Mouse (Mus musculus) limb, embryonic 14.5 days (tissue): ENCODE measurements around the gene Gm43064. TPM values are rescaled to one million over a fixed set of nuclear protein-coding genes. Genes with fewer than 3 reads are reported as not detected.

Experiments
- ATAC-seq: fragments of 200-750 bp; cut with Nextera tagmentation; 2 replicates; pipeline ENCODE4 v1.8.0; 2017; ENCODE audit warnings: low read depth, moderate number of reproducible peaks, moderate TSS enrichment; ENCODE audit not compliant: low FRiP score
- DNase-seq: peaks from one replicate; pipeline ENCODE4 v3.0.0-alpha.2; 2015; ENCODE audit warnings: low spot score
- H3K27ac ChIP-seq: fragments of 300-500 bp; sonication (generic); replicated peaks from 2 replicates; pipeline ENCODE4 v1.5.1; 2014; ENCODE audit warnings: low read depth, mild to moderate bottlenecking, low read length, moderate library complexity, mixed read lengths
- H3K27me3 ChIP-seq: fragments of 300-500 bp; sonication (generic); 2 replicates; pipeline ENCODE4 v1.6.1; 2014; ENCODE audit warnings: low read length, mixed read lengths; ENCODE audit not compliant: control insufficient read depth, insufficient read depth
- H3K36me3 ChIP-seq: fragments of 300-500 bp; sonication (generic); 2 replicates; pipeline ENCODE4 v1.6.1; 2014; ENCODE audit warnings: mild to moderate bottlenecking, low read length, moderate library complexity, mixed read lengths; ENCODE audit not compliant: control insufficient read depth, insufficient read depth
- H3K4me1 ChIP-seq: fragments of 300-500 bp; sonication (generic); 2 replicates; pipeline ENCODE4 v1.6.1; 2014; ENCODE audit warnings: antibody characterized with exemption, low read length, mixed read lengths; ENCODE audit not compliant: control insufficient read depth, insufficient read depth
- H3K4me2 ChIP-seq: fragments of 300-500 bp; sonication (generic); replicated peaks from 2 replicates; pipeline ENCODE4 v1.6.1; 2014; ENCODE audit warnings: low read depth, mild to moderate bottlenecking, low read length, moderate library complexity; ENCODE audit not compliant: severe bottlenecking
- H3K4me3 ChIP-seq: fragments of 300-500 bp; sonication (generic); replicated peaks from 2 replicates; pipeline ENCODE4 v1.5.1; 2014; ENCODE audit warnings: low read length
- H3K9ac ChIP-seq: fragments of 300-500 bp; sonication (generic); 2 replicates; pipeline ENCODE4 v1.6.1; 2014; ENCODE audit warnings: mild to moderate bottlenecking, low read depth, low read length, moderate library complexity; ENCODE audit not compliant: severe bottlenecking
- H3K9me3 ChIP-seq: fragments of 300-500 bp; sonication (generic); 2 replicates; pipeline ENCODE4 v1.6.1; 2016; ENCODE audit warnings: low read length; ENCODE audit not compliant: control insufficient read depth
- POLR2A ChIP-seq: fragments of 200-500 bp; IDR thresholded peaks from 2 replicates; pipeline ENCODE4 v1.8.0; 2012; ENCODE audit warnings: inconsistent platforms, mild to moderate bottlenecking, moderate library complexity, borderline replicate concordance; ENCODE audit not compliant: insufficient read depth, insufficient read length; ENCODE audit errors: extremely low read depth
- WGBS: fragments of 180-500 bp; shearing (Covaris S2); extraction: QIAGEN DNeasy Blood & Tissue Kit; methylation state at CpG from one replicate; pipeline ENCODE4 v1.1.7; 2014; 5-methylcytosine and 5-hydroxymethylcytosine counted together
- polyA plus RNA-seq, 2 experiments: library from polyadenylated mRNA; depleted of rRNA in 1 of 2; stranded (reverse) in 1 of 2; unstranded in 1 of 2; fragments of >200 nt; fragmentation: Nextera tagmentation in 1 of 2; extraction: Ambion mirVana in 1 of 2; gene quantifications; 2 replicates each; pipeline versions ENCODE4 v1.2.1 to v1.2.3; 2012 to 2014

The Gm43064 gene
- polyA plus RNA-seq, 2 experiments = 0.39 TPM; not detected in 1

GRCm38 (mm10) chr3:103862721-103863220, 53.4 kb downstream of the Gm43064 start:
- no peak overlapping the region for H3K4me3 ChIP-seq
- no peak overlapping the region for H3K9ac ChIP-seq
- no peak for TF ChIP-seq POLR2A
- no peak overlapping the region for H3K4me2 ChIP-seq
- ATAC-seq (no peak), DNase-seq (no peak)
- 0 out of 2 replicates have a peak, but pooled peaks cover 2% of the 10 kb centered on the region for H3K4me1 ChIP-seq
- H3K9me3 ChIP-seq = no peaks in the 10 kb centered on the region
- no peak overlapping the region for H3K27ac ChIP-seq
- H3K27me3 ChIP-seq = no peaks in the 10 kb centered on the region
- no peaks in the 10 kb centered on the region for H3K36me3 ChIP-seq
- 68% methylated on average over 4 of the region's 4 CpGs for WGBS

- H3K4me2 ChIP-seq = no peak overlapping the region
- no peak overlapping the region for H3K9ac ChIP-seq
- no peaks in the 10 kb centered on the region for H3K36me3 ChIP-seq
- no peaks in the 10 kb centered on the region for H3K9me3 ChIP-seq
- 92% methylated on average over 6 of the region's 6 CpGs for WGBS
- no peak overlapping the region for H3K27ac ChIP-seq
- no peak overlapping the region for H3K4me3 ChIP-seq
- 0 out of 2 replicates have a peak, but pooled peaks cover 2% of the 10 kb centered on the region for H3K4me1 ChIP-seq
- no peaks in the 10 kb centered on the region for H3K27me3 ChIP-seq
- no peak for DNase-seq
- ATAC-seq = no peak
- TF ChIP-seq POLR2A = no peak
Observed at GRCm38 (mm10) chr3:103864200-103864599, 54.8 kb downstream of the Gm43064 start.

GRCm38 (mm10) chr3:103867424-103867971, 58.1 kb downstream of the Gm43064 start:
- Histone ChIP-seq H3K36me3 (no peaks in the 10 kb centered on the region), H3K9ac (no peak overlapping the region), H3K9me3 (no peaks in the 10 kb centered on the region), H3K4me3 (no peak overlapping the region), H3K4me2 (no peak overlapping the region), H3K4me1 (no peaks in the 10 kb centered on the region), H3K27me3 (no peaks in the 10 kb centered on the region), H3K27ac (no peak overlapping the region)
- no peak for ATAC-seq
- TF ChIP-seq POLR2A = no peak
- 89% methylated on average over 5 of the region's 5 CpGs for WGBS
- no peak for DNase-seq

- no peak for TF ChIP-seq POLR2A
Observed at GRCm38 (mm10) chr3:103868008-103868407, 58.6 kb downstream of the Gm43064 start.

GRCm38 (mm10) chr3:103872663-103873098, 63.3 kb downstream of the Gm43064 start:
- Histone ChIP-seq H3K36me3 (no peaks in the 10 kb centered on the region), H3K4me3 (no peak overlapping the region), H3K4me1 (no peaks in the 10 kb centered on the region), H3K27me3 (no peaks in the 10 kb centered on the region), H3K27ac (no peak overlapping the region), H3K9me3 (no peaks in the 10 kb centered on the region), H3K4me2 (no peak overlapping the region), H3K9ac (no peak overlapping the region)
- 56% methylated on average over 3 of the region's 3 CpGs for WGBS
- no peak for DNase-seq
- TF ChIP-seq POLR2A = no peak
- no peak for ATAC-seq

More at GRCm38 (mm10) chr3:103868008-103868407, 58.6 kb downstream of the Gm43064 start:
- Histone ChIP-seq H3K27me3 (no peaks in the 10 kb centered on the region), H3K4me3 (no peak overlapping the region), H3K27ac (no peak overlapping the region), H3K4me2 (no peak overlapping the region), H3K9ac (no peak overlapping the region), H3K4me1 (no peaks in the 10 kb centered on the region), H3K36me3 (no peaks in the 10 kb centered on the region), H3K9me3 (no peaks in the 10 kb centered on the region)
- 73% methylated on average over 4 of the region's 4 CpGs for WGBS
- DNase-seq (no peak), ATAC-seq (no peak)
